Mouse (Mus musculus): Measurements from ENCODE around the gene Tmem214.

The Tmem214 gene

DNA sequence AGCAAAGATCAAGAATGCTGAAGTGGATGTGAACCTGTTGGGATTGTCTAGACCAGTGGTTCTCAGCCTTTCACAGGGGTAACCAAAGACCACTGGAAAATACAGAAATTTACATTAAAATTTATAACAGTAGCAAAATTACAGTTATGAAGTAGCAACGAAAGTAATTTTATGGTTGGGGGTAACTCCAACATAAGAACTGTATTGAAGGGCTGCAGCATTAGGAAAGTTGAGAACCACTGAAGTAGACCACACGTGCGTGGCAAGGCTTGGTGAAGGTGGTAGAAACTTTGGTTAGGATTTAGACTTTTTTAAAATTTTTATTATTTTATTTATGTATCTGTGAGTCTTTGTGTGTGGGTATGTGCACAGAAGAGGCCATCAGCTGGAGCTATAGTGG lies at the start of gene Tmem214:
Gene Tmem214 (plus strand): TSS at position 301 of the 400 bp plus-strand sequence.
- DNase-seq, result no peak

- DNase-seq, result peak; percentile 52 to 54
Measured at GRCm38 (mm10) chr5:30818758-30819309, 49.0 kb upstream of the Tmem214 start.

- DNase-seq, result no peak
Measured at GRCm38 (mm10) chr5:30822689-30823088, 45.1 kb upstream of the Tmem214 start.

DNA sequence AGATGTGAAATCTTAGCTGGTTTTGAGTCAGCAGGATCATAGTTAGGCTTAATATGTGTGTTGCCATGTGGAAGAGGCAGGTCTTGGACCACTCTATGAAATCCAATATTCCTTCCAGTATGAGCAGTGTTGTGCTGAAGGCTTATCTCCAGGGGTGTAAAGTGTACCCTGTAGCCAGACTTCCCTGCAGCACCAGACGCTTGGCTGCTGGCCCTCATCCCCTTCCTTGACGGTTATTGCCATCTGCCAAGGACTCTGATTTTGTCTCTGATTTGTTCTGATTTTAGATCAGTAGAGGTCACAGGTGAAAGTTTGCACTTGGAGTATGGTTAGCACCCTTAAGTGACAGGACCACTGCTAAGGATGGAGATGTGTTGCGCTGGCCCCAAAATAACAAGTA lies 44.7 kb upstream of the Tmem214 start:
- no peak for DNase-seq

DNA sequence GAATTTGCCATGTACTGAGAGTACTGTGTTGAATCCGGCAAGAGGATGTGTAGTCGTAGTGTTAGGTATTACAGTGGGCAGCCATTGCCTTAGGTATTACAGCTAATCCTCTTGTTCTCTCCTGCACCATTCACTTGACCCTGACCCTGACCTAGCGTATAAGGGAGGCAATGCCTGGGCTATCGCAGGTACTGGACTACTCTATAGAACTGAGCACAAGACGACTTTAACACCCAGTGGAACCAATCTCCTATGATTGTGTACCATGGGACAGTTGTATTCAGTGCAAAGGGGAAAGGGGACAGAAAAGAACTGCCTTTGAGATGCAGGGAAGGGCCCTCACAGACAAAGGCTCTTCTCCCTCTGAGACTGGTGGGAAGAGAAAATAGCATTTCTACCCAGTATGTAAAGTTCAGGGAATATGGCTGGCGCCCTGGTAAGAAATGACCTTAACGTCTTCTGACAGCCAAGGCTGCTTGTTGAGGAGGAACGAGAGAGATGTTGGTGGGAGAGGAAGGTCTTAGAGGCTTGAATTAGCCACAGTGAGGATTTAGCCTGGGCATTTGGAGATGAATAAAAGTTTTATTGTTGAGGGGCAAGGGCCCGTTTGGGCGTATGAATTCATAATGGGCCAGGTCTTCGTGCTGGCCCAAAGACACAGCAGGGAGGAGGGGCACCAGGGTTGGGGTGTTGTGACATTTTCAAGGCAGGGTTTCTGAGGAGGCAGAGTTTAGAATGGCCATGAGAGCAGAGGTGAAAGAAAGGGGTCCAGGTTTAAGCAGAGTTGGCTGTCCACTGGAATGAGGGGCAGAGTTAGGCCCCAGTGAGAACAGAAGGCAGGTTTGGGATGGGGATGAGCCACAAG lies 43.5 kb upstream of the Tmem214 start:
- no peak for DNase-seq

DNA sequence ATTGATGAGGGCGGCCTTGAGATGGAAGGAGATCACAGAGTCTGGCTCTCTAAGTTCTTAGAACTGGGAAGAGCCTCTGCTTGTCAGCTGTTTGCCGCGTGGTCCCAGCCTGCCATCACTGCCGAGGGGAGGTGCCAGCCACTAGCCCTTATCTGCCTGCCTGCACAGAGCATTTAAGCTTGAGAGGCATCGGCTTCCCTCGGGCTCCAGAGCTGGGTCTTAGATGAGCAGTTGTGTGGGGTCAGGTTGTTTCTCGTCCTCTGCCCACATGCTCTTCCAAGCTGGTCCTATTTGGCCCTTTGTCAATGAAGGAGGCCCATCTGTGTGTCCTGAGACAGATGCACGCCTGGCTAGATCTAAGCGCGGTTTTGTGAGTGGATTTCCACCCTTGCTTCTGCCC lies 42.6 kb upstream of the Tmem214 start:
- DNase-seq, result no peak

DNA sequence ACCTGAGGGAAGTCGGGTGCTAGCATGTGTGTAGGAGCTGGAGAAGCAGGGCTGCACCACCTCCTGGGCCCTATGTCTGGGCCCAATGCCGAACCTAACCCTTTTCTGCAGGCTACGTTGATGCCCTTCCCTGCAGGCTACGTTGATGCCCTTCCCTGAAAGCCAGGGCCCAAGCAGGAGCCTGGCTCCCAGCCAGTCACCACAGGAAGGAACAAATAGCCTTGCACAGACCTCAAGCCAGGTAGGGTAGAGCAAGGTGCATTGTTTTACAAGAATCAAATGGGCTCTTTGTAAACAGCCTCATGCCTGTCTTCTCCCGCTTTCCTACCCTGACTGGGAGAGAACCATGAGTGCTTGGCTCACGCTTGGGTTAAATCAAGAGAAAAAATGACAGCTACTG lies 42.0 kb upstream of the Tmem214 start:
- peak in 1 of 2 experiments; percentile 29 for DNase-seq

DNA sequence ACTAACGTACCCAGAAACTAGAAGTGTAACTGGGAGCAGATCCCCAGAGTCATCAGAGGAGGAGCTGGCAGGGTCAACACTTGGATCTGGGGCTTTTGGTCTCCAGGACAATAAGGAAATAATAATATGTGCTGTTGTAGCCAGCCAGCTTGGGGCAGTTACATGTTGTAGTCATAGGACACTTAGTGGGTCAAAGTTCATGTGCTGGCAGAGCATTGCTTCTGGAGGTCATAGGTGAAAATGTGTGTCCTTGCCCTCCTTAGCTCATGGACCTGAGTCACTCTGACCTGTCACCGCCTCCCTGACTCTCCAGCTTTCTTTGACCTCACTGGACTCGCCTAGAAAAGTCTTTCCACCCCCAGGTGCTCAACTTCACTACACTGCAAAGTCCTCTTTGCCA lies 34.4 kb upstream of the Tmem214 start:
- peak; percentile 50 to 66 for DNase-seq

GRCm38 (mm10) chr5:30839731-30840130 lies 28.1 kb upstream of the Tmem214 start:
- peak; percentile 35 to 58 for DNase-seq

DNA sequence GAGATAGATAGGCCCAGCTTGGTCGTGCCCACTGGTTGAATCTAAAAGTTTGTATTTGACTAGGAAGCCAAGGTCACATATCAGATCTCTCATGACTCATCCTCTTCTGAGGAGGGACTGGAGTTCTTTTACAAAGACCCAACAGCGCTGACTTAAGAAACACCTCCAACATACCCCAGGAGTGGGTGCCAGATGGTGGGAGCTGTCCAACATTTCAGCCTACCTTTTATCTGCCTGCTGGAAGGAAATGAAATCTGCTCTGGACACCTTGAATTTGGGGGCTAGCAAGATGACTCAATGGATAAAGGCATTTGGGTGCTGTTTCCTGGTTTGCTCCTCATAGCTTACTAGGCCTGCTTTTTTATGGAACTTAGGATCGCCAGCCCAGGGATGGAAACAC lies 25.9 kb upstream of the Tmem214 start:
- no peak for DNase-seq

DNA sequence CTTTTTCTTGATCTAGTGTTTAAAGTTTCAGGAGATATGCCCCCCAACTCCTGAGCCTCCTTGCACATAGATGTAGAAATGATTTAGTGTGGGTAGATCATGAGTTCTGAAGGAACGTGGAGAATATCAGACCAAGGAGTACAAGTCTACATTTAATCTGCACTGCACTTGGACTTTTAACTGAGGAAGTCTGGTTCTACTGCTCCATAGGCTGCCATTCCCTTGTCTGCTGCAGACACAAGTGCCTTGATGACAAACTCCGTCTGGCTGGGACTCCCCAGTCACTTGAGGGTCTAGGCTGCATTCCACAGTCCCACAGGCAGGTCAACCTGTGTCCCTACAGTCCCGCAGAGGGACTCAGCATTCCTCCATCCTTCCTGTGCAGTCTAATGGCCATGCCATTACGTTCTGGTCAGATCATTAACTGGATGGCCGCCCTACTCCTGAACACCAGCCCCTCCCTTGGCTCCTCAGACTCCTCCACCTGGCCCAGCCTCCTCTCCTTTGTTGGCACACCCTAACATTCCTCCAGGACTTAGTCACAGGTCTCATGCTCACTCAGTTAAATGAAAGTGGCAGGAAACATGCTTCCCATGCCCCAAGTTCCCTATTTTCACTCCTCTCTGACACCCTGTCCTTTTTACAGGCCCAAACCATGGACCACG lies 17.8 kb upstream of the Tmem214 start:
- DNase-seq, result peak; percentile 60 to 69

DNA sequence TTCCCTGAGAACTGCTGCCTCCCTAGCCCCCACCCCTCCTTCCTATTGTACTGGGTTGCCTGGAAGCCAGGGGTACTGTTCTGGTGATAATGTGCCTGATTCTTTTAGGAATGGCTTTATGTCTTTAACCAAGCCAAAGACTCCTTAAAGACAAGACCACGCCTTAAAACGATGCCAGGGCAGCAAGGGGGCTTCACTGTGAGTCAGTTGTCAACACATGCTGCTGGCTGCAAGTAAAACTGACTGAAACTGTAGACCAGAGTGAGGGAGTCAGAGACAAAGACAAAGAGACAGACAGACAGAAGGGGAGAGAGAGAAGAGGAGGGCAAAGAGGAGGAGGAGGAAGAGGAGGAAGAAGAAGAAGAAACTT lies 17.3 kb upstream of the Tmem214 start:
- no peak for DNase-seq

DNA sequence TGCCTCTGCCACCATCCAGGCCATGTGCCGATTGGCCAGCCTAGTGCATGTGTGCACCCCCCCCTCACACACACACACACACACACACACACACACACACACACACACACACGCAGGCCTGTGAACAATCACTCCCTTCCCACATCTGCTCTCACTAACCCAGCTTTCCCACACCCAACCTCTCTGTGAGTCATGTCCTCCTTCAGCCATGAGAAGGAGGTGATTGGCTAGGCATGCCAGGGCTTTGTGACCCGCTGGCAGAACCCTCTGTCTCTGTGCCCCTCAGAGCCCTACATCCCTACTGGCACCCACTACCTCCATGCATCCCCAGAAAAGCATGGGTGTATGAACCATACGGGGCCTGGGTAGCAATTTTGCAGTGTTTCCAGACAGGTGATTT lies 14.3 kb upstream of the Tmem214 start:
- no peak for DNase-seq

- DNase-seq, result peak; percentile 63 to 68
Measured at GRCm38 (mm10) chr5:30855674-30856073, 12.1 kb upstream of the Tmem214 start.

DNA sequence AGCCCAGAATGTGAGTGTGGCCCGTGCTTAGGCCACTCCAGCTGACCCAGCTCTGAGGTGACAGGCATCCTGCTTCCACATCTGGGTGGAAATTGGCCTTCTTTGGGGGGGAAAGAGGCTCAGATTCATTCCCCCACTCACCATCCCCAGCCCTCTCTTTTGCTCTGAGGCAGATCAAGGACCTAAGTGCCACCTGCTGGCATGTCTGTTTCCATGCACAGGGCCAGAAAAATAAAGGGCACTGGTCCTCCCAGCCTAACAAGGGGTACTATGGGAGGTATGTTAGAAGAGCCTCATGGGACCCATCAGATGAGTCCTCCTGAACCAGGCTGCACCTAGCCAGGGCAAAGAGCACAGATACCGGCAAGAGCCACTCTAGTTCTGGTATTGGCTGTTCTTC lies 11.7 kb upstream of the Tmem214 start:
- DNase-seq, result peak in 1 of 2 experiments; percentile 19

GRCm38 (mm10) chr5:30863852-30864251 lies 4.0 kb upstream of the Tmem214 start:
- DNase-seq, result no peak

DNA sequence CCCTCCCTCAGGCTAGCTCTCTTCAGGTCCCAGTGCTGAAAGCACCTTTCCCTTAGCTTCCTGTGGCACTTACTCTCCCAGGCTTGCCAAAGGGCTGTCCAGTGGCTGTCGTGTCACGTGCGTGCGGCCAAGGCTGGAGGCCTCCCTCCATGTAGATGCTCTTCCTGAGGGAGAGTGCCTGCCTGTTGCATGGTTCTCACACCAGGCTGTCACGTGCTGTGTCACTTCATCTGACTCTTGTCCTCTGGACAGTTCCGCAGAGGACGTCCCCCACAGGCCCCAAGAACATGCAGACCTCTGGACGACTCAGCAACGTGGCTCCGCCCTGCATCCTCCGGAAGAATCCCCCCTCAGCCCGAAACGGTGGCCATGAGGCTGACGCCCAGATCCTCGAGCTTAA lies 3.5 kb upstream of the Tmem214 start:
- DNase-seq, result no peak

GRCm38 (mm10) chr5:30866871-30867270 lies 941 bp upstream of the Tmem214 start:
- DNase-seq, result no peak

DNA sequence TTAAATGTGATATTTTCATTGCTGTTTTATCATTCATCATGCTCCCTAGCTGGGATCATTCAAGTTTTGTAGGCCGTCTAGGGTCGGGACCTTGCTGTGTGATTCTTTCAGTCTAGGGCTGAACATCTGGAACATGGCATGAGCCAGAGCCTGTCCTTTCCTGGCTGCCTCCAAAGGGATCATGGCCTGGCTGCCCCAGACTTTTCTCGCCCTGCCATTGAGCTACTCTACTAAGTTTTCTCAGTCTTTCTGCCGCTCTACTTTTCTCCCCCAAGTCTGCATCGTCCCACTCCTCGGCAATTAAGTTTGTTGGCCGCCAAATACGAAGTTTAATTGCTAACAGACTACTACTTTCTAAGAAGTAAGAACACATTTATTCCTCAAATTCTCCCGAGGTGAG lies 1.2 kb downstream of the Tmem214 start:
- DNase-seq, result peak in 1 of 2 experiments; percentile 42

DNA sequence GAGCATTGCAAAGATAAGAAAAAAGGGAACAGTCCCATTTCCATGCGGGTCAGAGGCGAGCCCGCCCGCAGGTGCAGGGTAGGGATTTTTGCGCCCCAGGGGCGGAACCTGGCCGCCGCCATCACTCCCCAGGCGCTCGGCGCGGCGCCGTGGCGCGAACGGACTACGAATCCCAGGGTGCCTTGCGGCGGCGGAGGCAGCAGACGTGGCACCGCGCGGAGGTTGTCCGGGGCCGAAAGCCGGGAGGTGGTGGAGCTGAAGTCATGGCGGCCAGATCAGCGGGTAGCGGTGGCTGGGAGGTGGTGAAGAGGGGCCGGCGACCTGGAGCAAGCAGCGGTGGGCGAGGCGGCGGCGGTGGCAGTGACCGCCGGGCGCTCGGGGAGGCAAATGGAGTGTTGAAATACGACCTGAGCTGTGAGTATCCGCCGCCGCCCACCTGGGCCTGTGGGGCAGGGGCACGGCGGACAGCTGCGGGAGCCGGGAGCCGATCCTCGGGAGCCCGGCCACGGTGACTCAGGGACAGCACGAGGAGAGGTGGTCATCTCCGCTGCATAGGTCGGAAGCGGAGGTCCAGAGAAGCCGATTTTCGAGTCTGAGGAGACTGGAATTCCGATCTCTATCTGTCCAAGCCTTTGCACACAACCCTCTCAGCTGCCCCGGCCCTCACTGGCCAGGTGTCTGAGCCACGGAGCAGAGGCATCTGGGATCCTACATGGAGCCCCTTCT lies 1.8 kb downstream of the Tmem214 start:
- DNase-seq, result peak; percentile 92 to 97

GRCm38 (mm10) chr5:30870131-30870406 lies 2.3 kb downstream of the Tmem214 start:
- DNase-seq, result no peak

GRCm38 (mm10) chr5:30872574-30872973 lies 4.8 kb downstream of the Tmem214 start:
- DNase-seq, result no peak

GRCm38 (mm10) chr5:30874365-30874764 lies 6.6 kb downstream of the Tmem214 start:
- no peak for DNase-seq

DNA sequence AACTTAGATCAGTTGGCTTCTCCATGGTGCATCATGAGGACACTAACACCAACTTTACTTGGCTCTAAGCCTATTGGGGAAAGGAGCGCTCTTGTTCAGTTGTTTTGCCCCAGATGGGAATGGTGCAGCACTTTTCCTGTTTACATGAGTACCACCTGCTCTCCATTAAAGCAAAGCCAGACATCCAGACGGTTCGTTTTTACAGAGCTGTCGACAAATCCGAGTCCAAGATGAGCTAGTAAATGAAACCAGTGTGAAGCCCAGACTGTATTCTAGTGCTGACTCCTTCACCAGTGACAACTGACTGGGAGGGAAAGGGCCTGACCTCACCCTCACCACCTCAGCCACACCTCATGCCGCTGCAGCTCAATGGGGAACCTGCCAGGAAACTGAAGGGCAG lies 10.8 kb downstream of the Tmem214 start:
- no peak for DNase-seq
